Mouse (Mus musculus) stomach, embryonic 14.5 days (tissue): Measurements from ENCODE around the gene Papss2. TPM values are rescaled to one million over a fixed set of nuclear protein-coding genes. Genes with fewer than 3 reads are reported as not detected.
A peak's percentile ranks its signal among the peaks of the same experiment; 100 is the strongest.

Experiments
- ATAC-seq: fragments of 200-750 bp; cut with Nextera tagmentation; 2 replicates; pipeline ENCODE4 v1.8.0; 2017; ENCODE audit warnings: low read depth, moderate TSS enrichment; ENCODE audit not compliant: insufficient number of reproducible peaks, insufficient read depth, low FRiP score
- H3K27ac ChIP-seq: fragments of 300-500 bp; sonication (generic); 2 replicates; pipeline ENCODE4 v1.5.1; 2014; ENCODE audit warnings: mild to moderate bottlenecking, low read length, moderate library complexity, mixed read lengths
- H3K27me3 ChIP-seq: fragments of 300-500 bp; sonication (generic); 2 replicates; pipeline ENCODE4 v1.6.1; 2014; ENCODE audit warnings: low read length, control low read depth, mixed read lengths; ENCODE audit not compliant: control insufficient read depth, insufficient read depth
- H3K36me3 ChIP-seq: fragments of 300-500 bp; sonication (generic); 2 replicates; pipeline ENCODE4 v1.6.1; 2014; ENCODE audit warnings: mild to moderate bottlenecking, control low read depth, low read length, moderate library complexity, mixed read lengths; ENCODE audit not compliant: control insufficient read depth, insufficient read depth
- H3K4me1 ChIP-seq: fragments of 300-500 bp; sonication (generic); 2 replicates; pipeline ENCODE4 v1.6.1; 2014; ENCODE audit warnings: low read length, control low read depth, mixed read lengths; ENCODE audit not compliant: control insufficient read depth, insufficient read depth
- H3K4me2 ChIP-seq: fragments of 300-500 bp; sonication (generic); replicated peaks from 2 replicates; pipeline ENCODE4 v1.6.1; 2014; ENCODE audit warnings: low read depth, low read length, control low read depth
- H3K4me3 ChIP-seq: fragments of 300-500 bp; sonication (generic); 2 replicates; pipeline ENCODE4 v1.5.1; 2014; ENCODE audit warnings: low read depth, low read length, control low read depth
- H3K9ac ChIP-seq: fragments of 300-500 bp; sonication (generic); replicated peaks from 2 replicates; pipeline ENCODE4 v1.6.1; 2014; ENCODE audit warnings: low read depth, mild to moderate bottlenecking, control low read depth, low read length, moderate library complexity, mixed read lengths
- H3K9me3 ChIP-seq: fragments of 300-500 bp; sonication (generic); 2 replicates; pipeline ENCODE4 v1.6.1; 2016; ENCODE audit warnings: low read depth, low read length, control low read depth; ENCODE audit not compliant: control insufficient read depth
- WGBS: fragments of 180-500 bp; shearing (Covaris S2); extraction: QIAGEN DNeasy Blood & Tissue Kit; methylation state at CpG from one replicate; pipeline ENCODE4 v1.1.7; 2014; 5-methylcytosine and 5-hydroxymethylcytosine counted together
- polyA plus RNA-seq: library from polyadenylated mRNA; unstranded; fragments of >200 nt; fragmentation: Nextera tagmentation; extraction: Ambion mirVana; gene quantifications from 2 replicates; pipeline ENCODE4 v1.2.1, GENCODE M21; 2014

Papss2 gene
- polyA plus RNA-seq, 1 experiment from 2014 or later = 9.0 TPM

- Histone ChIP-seq H3K9me3 (no peaks in the 10 kb centered on the region), H3K9ac (no peak overlapping the region), H3K4me1 (no peaks in the 10 kb centered on the region), H3K27ac (no peak overlapping the region), H3K27me3 (no peaks in the 10 kb centered on the region), H3K36me3 (no peaks in the 10 kb centered on the region), H3K4me3 (no peak overlapping the region), H3K4me2 (no peak overlapping the region)
- no peak for ATAC-seq
- 86% methylated on average over 4 of the region's 4 CpGs for WGBS
These were observed 12.4 kb upstream of the Papss2 start for GRCm38 (mm10) chr19:32583091-32583766.

DNA sequence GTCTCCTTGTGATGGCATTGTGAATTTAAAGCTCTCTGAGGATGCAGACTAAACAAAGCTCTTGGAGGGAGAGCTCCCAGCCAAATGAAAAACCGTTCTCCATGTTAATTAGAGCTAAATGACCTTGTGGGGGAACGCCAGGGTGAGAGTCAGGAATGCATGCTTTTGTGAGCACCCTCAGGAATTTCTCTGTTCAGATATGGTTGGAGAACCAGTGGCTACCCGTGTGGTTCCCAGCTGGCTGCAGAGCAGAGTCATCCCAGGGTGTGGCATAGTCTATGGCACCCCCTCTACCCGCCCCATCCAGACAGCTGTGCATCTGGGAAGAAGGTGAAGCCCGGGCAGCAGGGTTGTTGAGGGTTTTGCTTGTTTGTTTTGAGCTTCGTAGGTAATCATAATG lies 7.9 kb upstream of the Papss2 start:
- WGBS = 53% methylated on average over 6 of the region's 6 CpGs
- ATAC-seq = no peak
- no peak overlapping the region for H3K4me2 ChIP-seq

GRCm38 (mm10) chr19:32592749-32593148 lies 2.8 kb upstream of the Papss2 start:
- H3K27ac ChIP-seq = no peak overlapping the region
- no peaks in the 10 kb centered on the region for H3K4me1 ChIP-seq
- 98% methylated on average over 7 of the region's 7 CpGs for WGBS
- no peak overlapping the region for H3K4me2 ChIP-seq
- no peaks in the 10 kb centered on the region for H3K9me3 ChIP-seq
- H3K27me3 ChIP-seq = no peaks in the 10 kb centered on the region
- no peaks in the 10 kb centered on the region for H3K36me3 ChIP-seq
- no peak overlapping the region for H3K9ac ChIP-seq
- ATAC-seq = no peak
- no peak overlapping the region for H3K4me3 ChIP-seq

More for the DNA sequence above, 7.9 kb upstream of the Papss2 start:
- Histone ChIP-seq H3K27ac (no peak overlapping the region), H3K36me3 (no peaks in the 10 kb centered on the region), H3K9me3 (no peaks in the 10 kb centered on the region), H3K9ac (no peak overlapping the region), H3K4me3 (no peak overlapping the region), H3K4me1 (no peaks in the 10 kb centered on the region), H3K27me3 (no peaks in the 10 kb centered on the region)

DNA sequence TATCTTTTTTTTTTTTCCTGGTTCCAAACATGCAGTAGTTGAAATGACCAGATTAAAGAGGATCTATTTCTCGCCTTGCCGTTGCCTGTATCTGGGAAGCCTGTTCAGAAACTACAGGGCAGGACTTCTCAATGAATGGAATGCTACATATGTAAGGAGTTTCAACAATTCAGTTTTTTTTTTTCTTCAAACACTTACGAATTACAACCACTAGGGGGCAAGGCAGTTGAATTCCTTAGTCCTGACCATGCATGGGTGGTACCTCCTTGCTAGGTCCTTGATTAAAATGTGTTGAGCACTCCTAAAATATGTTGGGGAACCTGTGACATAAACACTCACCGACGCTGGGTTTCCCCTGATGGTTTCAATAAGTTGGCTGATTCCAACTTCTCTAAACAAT lies 1.7 kb upstream of the Papss2 start:
- WGBS = 75% methylated on average over 5 of the region's 5 CpGs
- H3K9me3 ChIP-seq = no peaks in the 10 kb centered on the region
- H3K27ac ChIP-seq = no peak overlapping the region
- no peaks in the 10 kb centered on the region for H3K4me1 ChIP-seq
- no peak overlapping the region for H3K4me2 ChIP-seq
- no peak overlapping the region for H3K9ac ChIP-seq
- no peak overlapping the region for H3K4me3 ChIP-seq
- no peaks in the 10 kb centered on the region for H3K27me3 ChIP-seq
- H3K36me3 ChIP-seq = no peaks in the 10 kb centered on the region
- ATAC-seq = no peak

- WGBS = 18% methylated on average over 8 of the region's 8 CpGs
- ATAC-seq = no peak; the same call in 1 of the 2 replicates
- Histone ChIP-seq H3K9ac (peak overlapping the region; percentile 50; the same call in 1 of the 2 replicates), H3K4me2 (peak overlapping the region; percentile 84), H3K27me3 (no peaks in the 10 kb centered on the region), H3K4me1 (no peaks in the 10 kb centered on the region), H3K36me3 (no peaks in the 10 kb centered on the region), H3K27ac (no peak overlapping the region), H3K4me3 (peak overlapping the region; percentile 64), H3K9me3 (no peaks in the 10 kb centered on the region)
These were observed 472 bp upstream of the Papss2 start for GRCm38 (mm10) chr19:32595131-32595505.

- no peaks in the 10 kb centered on the region for H3K9me3 ChIP-seq
- no peaks in the 10 kb centered on the region for H3K27me3 ChIP-seq
- H3K4me3 ChIP-seq = no peak overlapping the region
- 76% methylated on average over 7 of the region's 7 CpGs for WGBS
- no peak overlapping the region for H3K27ac ChIP-seq
- no peak overlapping the region for H3K4me2 ChIP-seq
- no peaks in the 10 kb centered on the region for H3K4me1 ChIP-seq
- H3K9ac ChIP-seq = no peak overlapping the region
- H3K36me3 ChIP-seq = no peaks in the 10 kb centered on the region
- ATAC-seq = no peak
These were observed 3.4 kb downstream of the Papss2 start for GRCm38 (mm10) chr19:32599006-32599405.

- no peak overlapping the region for H3K27ac ChIP-seq
These were observed 3.8 kb downstream of the Papss2 start for GRCm38 (mm10) chr19:32599436-32599835.

GRCm38 (mm10) chr19:32601033-32601770 lies 5.6 kb downstream of the Papss2 start:
- Histone ChIP-seq H3K4me3 (no peak overlapping the region), H3K27me3 (no peaks in the 10 kb centered on the region), H3K9ac (no peak overlapping the region), H3K36me3 (no peaks in the 10 kb centered on the region), H3K4me2 (no peak overlapping the region), H3K27ac (no peak overlapping the region), H3K4me1 (no peaks in the 10 kb centered on the region), H3K9me3 (no peaks in the 10 kb centered on the region)
- peak; percentile 69 for ATAC-seq
- WGBS = 67% methylated on average over 6 of the region's 6 CpGs

More at GRCm38 (mm10) chr19:32599436-32599835, 3.8 kb downstream of the Papss2 start:
- no peaks in the 10 kb centered on the region for H3K9me3 ChIP-seq
- H3K36me3 ChIP-seq = no peaks in the 10 kb centered on the region
- 60% methylated on average over 5 of the region's 5 CpGs for WGBS
- H3K27me3 ChIP-seq = no peaks in the 10 kb centered on the region
- no peak for ATAC-seq
- no peak overlapping the region for H3K9ac ChIP-seq
- H3K4me2 ChIP-seq = no peak overlapping the region
- no peaks in the 10 kb centered on the region for H3K4me1 ChIP-seq
- H3K4me3 ChIP-seq = no peak overlapping the region
